Mouse (Mus musculus): ENCODE measurements around the gene Fam209. TPM values are rescaled to one million over a fixed set of nuclear protein-coding genes. Genes with fewer than 3 reads are reported as not detected.

The Fam209 gene
- polyA plus RNA-seq, 1 experiment from 2014 or later, result not detected

DNA sequence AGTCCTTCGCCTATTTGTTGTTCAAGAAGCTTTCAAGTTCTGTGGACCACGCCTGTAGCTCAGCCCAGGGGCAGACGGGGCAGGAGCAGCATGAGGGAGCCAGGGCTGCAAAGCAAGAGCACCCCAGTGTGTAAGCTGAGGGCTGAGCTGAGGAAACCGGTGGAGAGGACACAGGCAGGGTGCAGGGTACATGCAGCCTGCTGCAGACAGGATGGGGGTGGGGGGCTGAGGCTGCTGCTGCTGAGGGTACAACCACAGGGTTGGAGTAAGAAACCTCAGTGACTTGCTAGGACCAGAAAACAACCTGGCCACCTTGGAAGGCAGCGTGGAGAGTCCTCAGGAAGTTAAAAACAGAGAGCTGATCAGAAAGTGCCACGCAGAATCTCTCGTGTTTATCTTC is 8.0 kb downstream of the Fam209 start:
- 58% methylated on average over 7 of the region's 7 CpGs for WGBS

DNA sequence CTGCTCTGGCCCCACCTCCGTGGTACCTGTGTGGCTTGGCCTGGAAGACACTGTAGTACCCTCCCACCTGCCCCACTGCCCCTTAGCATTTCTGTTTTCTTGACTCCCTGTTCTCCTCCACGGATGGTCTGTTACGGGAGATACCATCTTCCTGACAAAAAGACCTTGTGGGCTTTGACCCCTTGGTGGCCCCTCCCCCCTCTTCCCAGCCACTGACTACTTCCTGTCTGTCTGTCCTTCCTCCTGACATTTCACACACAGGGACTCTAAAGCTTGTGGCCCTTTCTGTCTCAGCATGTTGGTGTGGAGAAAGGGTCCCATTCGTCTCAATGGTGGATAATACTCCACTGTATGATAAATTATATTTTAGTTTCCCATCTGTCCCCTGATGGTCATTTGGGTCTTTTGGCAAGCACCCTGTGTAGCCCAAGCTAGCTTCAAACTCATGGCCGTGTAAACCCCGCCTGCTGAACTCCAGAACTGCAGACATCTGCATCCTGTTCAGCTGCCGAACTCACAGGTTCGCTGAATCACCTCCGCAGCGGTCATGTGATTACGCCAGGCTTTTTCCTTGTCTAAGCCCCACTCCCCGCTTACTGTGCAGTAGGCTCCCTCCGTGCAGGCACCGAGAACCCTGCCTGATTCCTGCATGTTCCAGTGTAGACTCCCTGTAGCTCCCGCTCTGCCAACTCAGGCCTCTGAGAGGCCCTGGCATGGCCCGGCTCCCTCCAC is 9.5 kb downstream of the Fam209 start:
- Histone ChIP-seq H3K9me3 (no peaks in the 10 kb centered on the region), H3K4me3 (replicated peaks) (no peak overlapping the region), H3K27ac (no peak overlapping the region), H3K27me3 (replicated peaks) (0 out of 2 replicates have a peak, but pooled peaks cover under 1% of the 10 kb centered on the region), H3K9ac (no peak overlapping the region), H3K4me1 (replicated peaks) (peaks cover 4% of the 10 kb centered on the region; the same call in 1 of the 2 replicates), H3K36me3 (no peaks in the 10 kb centered on the region), H3K4me2 (replicated peaks) (no peak overlapping the region)
- no peak for ATAC-seq
- 78% methylated on average over 16 of the region's 16 CpGs for WGBS

More for the DNA sequence above, 8.0 kb downstream of the Fam209 start:
- no peak for ATAC-seq
- H3K27me3 ChIP-seq (replicated peaks), result 0 out of 2 replicates have a peak, but pooled peaks cover 3% of the 10 kb centered on the region
- no peak overlapping the region for H3K27ac ChIP-seq
- H3K9me3 ChIP-seq, result no peaks in the 10 kb centered on the region
- H3K4me3 ChIP-seq (replicated peaks), result no peak overlapping the region
- no peak overlapping the region for H3K4me2 ChIP-seq (replicated peaks)
- H3K36me3 ChIP-seq, result no peaks in the 10 kb centered on the region
- peaks cover 4% of the 10 kb centered on the region; the same call in 1 of the 2 replicates for H3K4me1 ChIP-seq (replicated peaks)
- H3K9ac ChIP-seq, result no peak overlapping the region

DNA sequence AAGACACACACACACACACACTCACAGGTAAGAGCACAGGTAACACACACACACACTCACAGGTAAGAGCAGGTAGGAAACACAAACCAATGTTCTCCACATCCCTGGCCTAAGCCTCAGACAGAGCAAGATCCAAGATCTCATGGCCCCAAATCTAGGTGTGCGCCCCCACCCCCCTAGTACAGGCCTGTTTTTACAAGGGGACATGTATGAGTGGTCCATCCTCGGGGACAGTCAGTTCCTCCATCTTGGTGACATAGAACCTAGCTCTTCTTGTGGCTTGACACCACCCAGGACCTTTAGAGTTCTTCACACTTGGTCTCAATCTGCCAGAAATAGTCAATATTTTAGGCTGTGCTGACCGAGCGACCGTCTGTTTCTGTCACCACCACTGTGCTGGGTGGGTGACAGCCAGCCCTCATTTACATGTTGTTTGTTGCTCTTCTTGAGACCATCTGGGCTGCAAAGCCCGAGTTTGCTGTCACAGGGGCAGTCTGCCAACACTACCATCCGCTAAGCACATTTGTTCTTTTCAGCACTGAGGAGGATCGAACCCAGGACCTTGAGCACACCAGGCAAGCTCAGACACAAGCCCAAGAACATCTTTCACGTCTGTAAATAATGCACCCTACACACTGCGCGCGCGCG is 11.6 kb downstream of the Fam209 start:
- H3K4me1 ChIP-seq (replicated peaks), result peaks cover 4% of the 10 kb centered on the region; the same call in 1 of the 2 replicates
- no peaks in the 10 kb centered on the region for H3K27me3 ChIP-seq (replicated peaks)
- no peak overlapping the region for H3K9ac ChIP-seq
- no peak overlapping the region for H3K27ac ChIP-seq
- no peaks in the 10 kb centered on the region for H3K36me3 ChIP-seq
- no peak overlapping the region for H3K4me3 ChIP-seq (replicated peaks)
- no peak for ATAC-seq
- 85% methylated on average over 14 of the region's 14 CpGs for WGBS
- no peaks in the 10 kb centered on the region for H3K9me3 ChIP-seq
- H3K4me2 ChIP-seq (replicated peaks), result no peak overlapping the region

DNA sequence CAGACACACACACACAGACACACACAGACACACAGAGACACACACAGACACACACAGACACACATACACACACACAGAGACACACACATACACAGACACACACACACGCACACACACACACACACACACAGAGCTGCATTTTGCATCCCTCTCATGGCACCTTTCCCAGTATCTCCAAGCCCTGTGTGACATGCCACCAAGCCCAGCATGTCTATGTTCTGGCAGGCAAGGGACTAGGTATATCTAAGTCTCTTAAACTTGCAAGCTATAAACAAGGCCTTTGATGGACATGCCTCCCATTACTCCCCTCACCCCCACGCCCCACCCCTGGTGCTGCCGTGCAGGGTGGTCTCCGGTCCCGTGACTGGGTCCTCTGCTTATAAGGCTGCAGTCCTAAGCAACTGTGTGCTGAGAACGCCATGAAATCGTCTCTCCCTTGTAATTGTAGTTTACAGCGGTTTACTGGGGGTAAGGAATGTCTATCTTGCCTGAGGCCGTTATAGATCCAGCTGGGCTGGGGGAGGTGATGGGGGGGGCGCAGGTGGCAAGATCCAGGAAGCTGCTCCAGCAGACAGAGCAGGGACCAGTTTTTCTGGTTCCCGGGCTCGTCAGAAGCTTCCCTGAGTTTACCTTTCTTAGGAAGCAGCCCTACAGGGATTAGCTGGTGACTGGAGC is 12.5 kb downstream of the Fam209 start:
- peak; percentile 86 for ATAC-seq
- no peaks in the 10 kb centered on the region for H3K27me3 ChIP-seq (replicated peaks)
- 24% methylated on average over 12 of the region's 12 CpGs for whole genome bisulfite sequencing
- H3K4me1 ChIP-seq (replicated peaks), result peaks cover 4% of the 10 kb centered on the region; the same call in 1 of the 2 replicates
- H3K4me3 ChIP-seq (replicated peaks), result no peak overlapping the region
- H3K36me3 ChIP-seq, result no peaks in the 10 kb centered on the region
- H3K4me2 ChIP-seq (replicated peaks), result no peak overlapping the region; the same call in 1 of the 2 replicates
- H3K9ac ChIP-seq, result no peak overlapping the region
- no peaks in the 10 kb centered on the region for H3K9me3 ChIP-seq
- H3K27ac ChIP-seq, result no peak overlapping the region

DNA sequence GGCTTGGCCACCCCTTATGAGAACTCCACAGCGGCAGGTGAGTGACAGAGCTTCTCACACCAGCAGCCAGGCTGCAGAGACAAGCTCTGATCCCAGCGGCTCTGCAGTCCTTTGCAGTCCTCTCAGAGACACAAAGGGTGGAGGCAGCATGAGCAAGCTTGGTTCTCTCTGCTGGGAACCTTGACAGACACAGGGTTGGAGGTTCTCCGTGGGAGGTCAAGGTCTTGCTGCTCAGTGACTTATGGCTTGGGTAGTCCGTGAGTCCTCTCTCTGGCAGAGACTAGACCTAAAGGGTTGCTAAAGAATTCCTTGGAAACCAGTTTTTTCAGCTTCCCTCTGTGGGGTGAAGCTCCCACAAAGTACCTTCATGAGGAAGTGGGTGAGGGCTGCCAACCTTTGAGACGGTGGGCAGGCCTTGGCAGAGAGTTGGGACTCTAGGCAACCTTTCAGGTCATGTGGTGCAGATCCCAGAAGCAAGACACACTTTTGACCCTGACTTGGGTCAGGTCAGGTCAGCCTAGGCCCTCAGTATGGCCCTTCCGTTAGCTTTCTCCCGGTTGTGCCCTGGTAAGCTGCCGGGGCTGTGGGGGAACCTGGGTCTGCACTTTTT is 24.5 kb downstream of the Fam209 start:
- no peak overlapping the region for H3K4me2 ChIP-seq (replicated peaks)
- H3K9ac ChIP-seq, result no peak overlapping the region
- H3K4me3 ChIP-seq (replicated peaks), result no peak overlapping the region
- H3K9me3 ChIP-seq, result no peaks in the 10 kb centered on the region
- no peak for ATAC-seq
- no peak overlapping the region for H3K27ac ChIP-seq
- WGBS, result 59% methylated on average over 8 of the region's 8 CpGs
- no peaks in the 10 kb centered on the region for H3K4me1 ChIP-seq (replicated peaks)
- no peaks in the 10 kb centered on the region for H3K27me3 ChIP-seq (replicated peaks)
- H3K36me3 ChIP-seq, result no peaks in the 10 kb centered on the region

DNA sequence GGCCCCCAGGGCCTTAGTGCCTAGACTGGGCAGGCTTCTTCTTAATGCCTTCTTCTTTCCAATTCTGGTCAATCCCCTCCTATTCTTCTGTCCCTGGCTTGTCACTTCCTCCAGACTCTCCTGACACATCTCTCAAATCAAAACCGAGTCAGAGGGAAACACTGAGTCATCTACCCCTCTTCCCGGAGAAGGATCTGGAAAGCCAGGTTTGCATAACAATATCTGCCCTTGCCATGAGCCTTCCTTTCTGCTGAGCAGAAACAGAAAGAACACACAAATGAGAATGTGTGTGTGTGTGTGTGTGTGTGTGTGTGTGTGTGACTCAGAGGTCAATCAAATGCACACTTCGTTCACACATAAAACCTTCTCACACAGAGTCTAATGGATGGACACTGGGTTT is 26.5 kb downstream of the Fam209 start:
- Histone ChIP-seq H3K4me1 (replicated peaks) (no peaks in the 10 kb centered on the region), H3K4me3 (replicated peaks) (no peak overlapping the region), H3K9ac (no peak overlapping the region), H3K36me3 (no peaks in the 10 kb centered on the region), H3K27me3 (replicated peaks) (no peaks in the 10 kb centered on the region), H3K9me3 (no peaks in the 10 kb centered on the region), H3K4me2 (replicated peaks) (no peak overlapping the region), H3K27ac (no peak overlapping the region)
- no peak for ATAC-seq
- WGBS, result 45% methylated on average over 3 of the region's 3 CpGs

DNA sequence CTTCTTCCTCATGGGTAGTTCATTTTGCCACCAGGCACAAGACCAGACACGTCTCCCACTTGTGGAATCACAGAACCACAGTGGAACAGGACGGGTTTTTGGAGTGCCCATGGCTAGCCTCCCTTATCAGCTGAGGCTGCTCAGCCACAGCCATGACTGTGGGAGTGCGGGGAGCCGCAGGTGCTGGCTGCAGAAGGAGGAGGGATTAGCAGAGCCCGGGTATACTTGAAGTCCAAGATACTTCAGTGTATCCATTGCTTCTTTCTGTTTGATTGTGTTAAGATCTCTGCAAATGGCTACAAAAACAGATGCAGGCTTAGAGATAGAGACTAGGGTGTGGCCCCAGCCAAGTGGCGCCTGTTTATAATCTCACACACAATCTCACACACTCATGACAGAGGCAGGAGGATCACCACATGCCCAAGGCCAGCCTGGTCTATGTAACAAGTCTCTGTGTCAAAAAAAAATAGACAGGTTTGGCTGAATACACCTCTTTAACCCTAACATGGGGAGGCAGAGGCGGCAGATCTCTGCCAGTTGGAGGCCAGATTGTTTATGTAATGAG is 28.5 kb downstream of the Fam209 start:
- no peaks in the 10 kb centered on the region for H3K27me3 ChIP-seq (replicated peaks)
- H3K27ac ChIP-seq, result no peak overlapping the region
- H3K36me3 ChIP-seq, result no peaks in the 10 kb centered on the region
- no peak for ATAC-seq
- no peaks in the 10 kb centered on the region for H3K4me1 ChIP-seq (replicated peaks)
- no peak overlapping the region for H3K4me3 ChIP-seq (replicated peaks)
- no peak overlapping the region for H3K4me2 ChIP-seq (replicated peaks)
- no peak overlapping the region for H3K9ac ChIP-seq
- no peaks in the 10 kb centered on the region for H3K9me3 ChIP-seq
- 22% methylated on average over 7 of the region's 7 CpGs for WGBS

DNA sequence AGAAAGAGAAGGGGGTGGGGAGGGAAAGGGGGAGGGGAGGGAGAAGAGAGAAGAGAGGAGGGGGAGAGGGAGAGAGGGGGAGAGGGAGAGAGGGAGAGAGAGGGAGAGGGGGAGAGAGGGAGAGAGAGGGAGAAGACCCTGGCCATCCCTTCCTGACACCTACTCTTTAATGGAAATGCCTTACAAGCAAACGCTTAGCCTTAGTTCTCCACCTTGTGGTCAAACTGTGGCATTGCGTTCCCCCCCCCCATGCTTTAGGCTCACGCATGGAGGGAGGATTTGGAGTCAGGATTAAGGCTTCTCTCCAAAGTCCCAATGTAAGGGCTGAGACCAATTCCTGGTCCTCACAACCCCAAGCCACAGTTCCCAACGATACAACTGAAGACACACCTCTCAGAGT is 29.0 kb downstream of the Fam209 start:
- H3K9me3 ChIP-seq, result no peaks in the 10 kb centered on the region
- H3K9ac ChIP-seq, result no peak overlapping the region
- no peak overlapping the region for H3K27ac ChIP-seq
- H3K4me2 ChIP-seq (replicated peaks), result no peak overlapping the region
- WGBS, result 8% methylated on average over 4 of the region's 4 CpGs
- H3K27me3 ChIP-seq (replicated peaks), result no peaks in the 10 kb centered on the region
- ATAC-seq, result no peak
- H3K4me1 ChIP-seq (replicated peaks), result no peaks in the 10 kb centered on the region
- H3K36me3 ChIP-seq, result no peaks in the 10 kb centered on the region
- H3K4me3 ChIP-seq (replicated peaks), result no peak overlapping the region

DNA sequence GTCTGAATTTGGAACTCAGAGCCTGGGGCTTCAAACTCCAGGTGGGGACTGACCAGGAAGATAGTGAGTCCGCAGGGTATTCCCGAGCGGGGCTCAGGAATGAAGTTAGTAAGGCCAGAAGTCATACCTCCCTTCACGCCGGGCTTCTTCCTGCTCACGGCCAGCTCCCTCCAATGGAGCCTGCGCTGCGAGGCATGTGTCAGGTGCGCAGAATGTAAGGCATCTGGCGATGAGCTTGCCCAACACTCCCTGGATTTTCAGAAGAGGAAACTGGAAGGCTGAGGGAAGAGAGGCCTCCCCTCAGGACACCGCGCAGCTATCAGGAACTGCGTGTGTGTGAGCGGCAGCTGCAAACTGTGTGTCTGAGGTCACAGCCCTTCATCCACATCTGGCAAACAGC is 29.8 kb downstream of the Fam209 start:
- no peaks in the 10 kb centered on the region for H3K9me3 ChIP-seq
- ATAC-seq, result no peak
- H3K4me2 ChIP-seq (replicated peaks), result no peak overlapping the region
- H3K36me3 ChIP-seq, result no peaks in the 10 kb centered on the region
- H3K27ac ChIP-seq, result no peak overlapping the region
- no peaks in the 10 kb centered on the region for H3K27me3 ChIP-seq (replicated peaks)
- WGBS, result 52% methylated on average over 14 of the region's 14 CpGs
- H3K4me3 ChIP-seq (replicated peaks), result no peak overlapping the region
- no peaks in the 10 kb centered on the region for H3K4me1 ChIP-seq (replicated peaks)
- no peak overlapping the region for H3K9ac ChIP-seq

DNA sequence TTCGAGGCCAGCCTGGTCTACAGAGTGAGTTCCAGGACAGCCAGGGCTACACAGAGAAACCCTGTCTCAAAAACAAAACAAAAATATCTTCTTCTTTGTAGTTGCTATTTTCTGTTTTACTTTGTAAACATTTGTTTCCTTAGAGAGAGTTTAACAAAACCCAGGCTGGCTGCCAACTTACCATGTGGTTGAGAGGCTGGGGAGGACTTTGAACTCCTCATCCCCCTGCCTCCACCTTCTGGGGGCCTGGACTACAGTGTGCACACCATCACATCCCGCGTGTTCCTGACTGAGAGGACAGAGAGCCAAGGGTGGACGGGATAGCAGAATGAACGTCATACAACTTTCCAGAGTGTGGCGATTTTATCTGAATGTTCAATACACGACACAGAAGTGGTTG is 33.8 kb downstream of the Fam209 start:
- no peak overlapping the region for H3K27ac ChIP-seq
- no peak for ATAC-seq
- WGBS, result 82% methylated on average over 7 of the region's 7 CpGs
- H3K36me3 ChIP-seq, result no peaks in the 10 kb centered on the region
- H3K4me1 ChIP-seq (replicated peaks), result no peaks in the 10 kb centered on the region
- no peaks in the 10 kb centered on the region for H3K27me3 ChIP-seq (replicated peaks)
- H3K9ac ChIP-seq, result no peak overlapping the region
- H3K4me3 ChIP-seq (replicated peaks), result no peak overlapping the region
- H3K9me3 ChIP-seq, result no peaks in the 10 kb centered on the region
- H3K4me2 ChIP-seq (replicated peaks), result no peak overlapping the region

DNA sequence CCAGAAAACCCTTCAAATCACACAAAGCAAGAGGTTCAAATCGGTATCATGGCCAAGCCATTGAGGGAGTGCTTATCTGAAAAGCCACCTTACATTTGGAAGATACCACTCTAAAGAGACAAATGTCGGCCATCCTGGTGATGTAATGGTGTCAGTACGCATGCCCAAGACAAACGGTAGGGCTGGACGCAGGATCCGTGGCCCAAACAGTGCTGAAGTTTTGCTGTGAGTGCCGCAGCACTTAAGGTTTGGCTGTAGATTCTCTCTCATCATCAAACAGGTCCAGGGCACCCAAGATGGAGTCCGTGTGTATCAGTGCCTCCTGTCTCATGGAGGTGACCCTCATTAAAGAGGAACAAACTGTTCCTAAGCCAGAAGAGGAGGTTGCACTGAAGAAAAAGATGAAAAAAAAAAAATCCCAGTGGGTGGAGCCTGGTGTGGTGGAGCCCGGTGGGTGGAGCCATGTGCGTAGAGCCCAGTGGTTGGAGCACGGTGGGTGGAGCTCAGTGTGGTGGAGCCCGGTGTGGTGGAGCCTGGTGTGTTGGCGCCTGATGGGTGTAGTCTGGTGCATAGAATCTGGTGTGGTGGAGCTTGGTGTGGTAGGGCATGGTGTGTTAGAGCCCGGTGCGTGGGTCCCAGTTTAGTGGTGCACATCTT is 37.9 kb downstream of the Fam209 start:
- no peak for ATAC-seq
- 85% methylated on average over 15 of the region's 15 CpGs for WGBS
- no peaks in the 10 kb centered on the region for H3K9me3 ChIP-seq
- H3K4me2 ChIP-seq (replicated peaks), result no peak overlapping the region
- H3K27ac ChIP-seq, result no peak overlapping the region
- H3K27me3 ChIP-seq (replicated peaks), result no peaks in the 10 kb centered on the region
- no peaks in the 10 kb centered on the region for H3K4me1 ChIP-seq (replicated peaks)
- H3K9ac ChIP-seq, result no peak overlapping the region
- no peaks in the 10 kb centered on the region for H3K36me3 ChIP-seq
- H3K4me3 ChIP-seq (replicated peaks), result no peak overlapping the region
